Mouse (Mus musculus) embryo, embryonic 10.5 days (tissue): Measurements from ENCODE around the gene Epha6.
A peak's percentile ranks its signal among the peaks of the same experiment; 100 is the strongest.

Source experiments
- DNase-seq: peaks from one replicate; pipeline ENCODE4 v3.0.0-alpha.2; 2015; ENCODE audit warnings: low spot score

The Epha6 gene

GRCm38 (mm10) chr16:60605061-60605831 is at the start of gene Epha6:
Gene Epha6 (minus strand): TSS chr16:60605531.
- DNase-seq: peak; percentile 58

DNA sequence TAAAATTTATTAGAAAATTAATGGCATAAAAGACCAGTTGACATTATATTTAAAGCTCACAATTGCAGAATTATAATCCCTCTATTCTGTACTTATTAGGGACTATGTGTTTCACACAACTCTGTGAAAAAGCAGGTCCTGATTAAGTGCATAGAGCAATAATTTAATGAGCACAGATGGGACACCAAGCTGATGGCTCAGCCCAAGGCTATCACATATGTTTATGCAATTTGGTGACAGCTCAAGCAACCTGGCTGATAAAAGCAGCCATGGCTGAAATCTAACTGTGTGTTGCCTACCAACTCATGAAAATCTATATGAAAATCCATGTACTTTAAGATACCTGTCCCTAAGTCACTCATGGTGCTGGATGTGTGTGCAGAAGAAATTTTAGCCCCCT is 46.4 kb upstream of the Epha6 start:
- no peak for DNase-seq

- no peak for DNase-seq
Measured at GRCm38 (mm10) chr16:60628091-60628490, 22.8 kb upstream of the Epha6 start.

DNA sequence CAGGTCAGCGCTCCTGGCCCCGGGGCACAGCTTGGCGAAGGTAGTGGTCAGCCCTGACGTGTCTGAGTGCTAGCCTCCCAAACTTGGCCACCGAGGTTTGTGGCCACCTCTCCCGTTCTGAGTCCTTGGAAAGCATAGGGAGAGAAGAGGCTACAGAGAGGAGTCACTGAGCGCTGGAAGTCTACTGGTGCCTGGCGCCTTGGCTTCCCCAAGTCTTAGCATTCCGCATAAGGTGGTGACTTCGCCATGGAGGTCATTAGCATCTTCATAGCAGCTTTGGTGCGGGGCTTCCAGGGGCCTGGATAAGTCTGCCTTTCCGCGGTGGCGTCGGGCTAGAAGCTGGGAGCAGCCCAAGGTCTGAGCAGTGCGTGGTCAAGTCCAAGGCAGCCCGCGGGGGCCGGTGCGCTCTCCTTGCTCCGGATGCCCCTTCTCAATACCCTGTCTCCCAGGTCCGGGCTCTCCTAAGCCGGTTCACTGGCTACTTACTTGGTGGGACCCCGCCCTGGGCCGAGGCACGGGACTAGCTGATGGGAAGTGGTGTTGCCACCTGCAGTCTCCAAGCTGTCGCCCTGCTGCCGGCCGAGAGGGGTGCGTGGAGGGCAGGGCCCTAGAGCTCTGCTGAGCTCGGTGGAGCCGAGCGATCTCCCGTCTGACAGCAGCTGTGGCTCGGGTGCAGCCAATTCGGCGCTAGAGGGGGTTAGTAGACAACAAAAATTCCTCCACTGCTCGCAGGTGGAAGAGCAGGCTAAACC is 677 bp upstream of the Epha6 start:
- peak; percentile 78 for DNase-seq

- DNase-seq: peak; percentile 15
Measured at GRCm38 (mm10) chr16:60604613-60605012, 718 bp downstream of the Epha6 start.

DNA sequence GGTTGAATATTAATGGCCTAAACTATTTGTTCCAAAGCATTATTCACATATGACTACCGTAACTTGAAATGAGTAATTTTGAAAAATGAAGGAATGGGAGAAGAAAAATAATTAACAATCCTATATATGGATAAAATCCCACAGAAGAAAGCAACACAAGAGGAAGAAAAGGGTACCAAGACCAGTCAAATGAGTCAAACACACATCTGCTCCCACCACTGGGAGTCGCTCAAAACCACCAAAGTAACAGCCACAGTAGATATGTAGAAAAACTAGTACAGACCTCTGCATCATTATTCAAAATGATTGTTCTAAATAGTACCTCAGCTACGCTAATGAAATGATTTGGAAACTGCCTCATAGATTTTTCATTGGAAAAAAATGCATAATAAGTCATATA is 20.0 kb downstream of the Epha6 start:
- DNase-seq: peak; percentile 13

DNA sequence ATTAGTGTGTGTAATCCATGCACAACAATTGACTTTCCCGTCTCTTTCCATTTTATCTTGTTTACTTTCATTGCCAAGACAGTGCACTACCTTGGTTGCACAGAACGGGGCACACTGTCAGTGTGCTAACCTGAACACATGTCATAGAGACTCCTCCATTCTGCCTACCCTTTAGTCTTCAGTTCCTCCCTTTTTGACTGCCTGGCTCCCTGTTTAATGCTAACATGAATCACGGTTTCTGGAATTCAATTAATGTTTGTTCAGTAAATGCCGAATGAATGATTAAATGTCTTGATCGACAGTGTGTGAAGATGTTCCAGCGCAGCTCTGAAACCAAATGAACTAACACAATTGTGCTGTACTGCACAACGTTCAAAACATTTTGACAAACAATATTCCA is 20.6 kb downstream of the Epha6 start:
- DNase-seq: no peak

DNA sequence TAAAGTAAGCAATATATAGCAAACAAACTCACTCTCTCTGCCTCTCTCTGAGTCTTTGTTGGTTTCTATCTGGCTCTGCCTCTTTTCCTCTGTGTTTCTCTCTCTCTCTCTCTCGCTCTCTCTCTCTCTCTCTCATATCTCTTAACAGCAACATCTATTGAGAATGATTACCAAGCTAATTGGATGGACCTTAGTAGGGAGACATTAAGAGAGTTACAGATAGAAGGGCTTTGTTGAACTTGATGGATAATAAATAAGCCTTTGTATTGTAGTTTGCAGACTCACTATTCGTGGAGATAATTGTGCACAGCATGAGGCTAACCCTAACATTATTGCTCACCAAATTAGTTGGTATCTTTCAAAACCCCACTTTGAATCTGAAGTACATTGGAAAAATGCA is 34.8 kb downstream of the Epha6 start:
- no peak for DNase-seq

DNA sequence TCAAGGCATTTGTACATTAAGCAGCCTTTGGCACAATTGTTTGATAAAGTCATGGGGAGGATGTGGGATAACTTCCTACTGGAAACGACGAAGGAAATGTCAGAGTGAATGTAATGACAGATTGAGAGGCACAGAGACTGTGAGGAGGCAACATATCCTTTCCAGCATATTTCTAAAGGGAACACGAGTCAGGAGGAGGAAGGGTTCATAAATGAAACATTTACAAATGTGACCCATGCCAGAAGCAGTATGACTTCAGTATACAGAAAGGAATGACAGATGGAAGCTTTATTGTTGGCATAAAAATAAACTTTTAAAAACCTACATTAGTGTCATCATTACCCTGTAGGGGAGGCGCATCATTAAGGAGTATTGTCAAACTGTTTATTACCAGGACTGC is 60.9 kb downstream of the Epha6 start:
- DNase-seq: no peak

DNA sequence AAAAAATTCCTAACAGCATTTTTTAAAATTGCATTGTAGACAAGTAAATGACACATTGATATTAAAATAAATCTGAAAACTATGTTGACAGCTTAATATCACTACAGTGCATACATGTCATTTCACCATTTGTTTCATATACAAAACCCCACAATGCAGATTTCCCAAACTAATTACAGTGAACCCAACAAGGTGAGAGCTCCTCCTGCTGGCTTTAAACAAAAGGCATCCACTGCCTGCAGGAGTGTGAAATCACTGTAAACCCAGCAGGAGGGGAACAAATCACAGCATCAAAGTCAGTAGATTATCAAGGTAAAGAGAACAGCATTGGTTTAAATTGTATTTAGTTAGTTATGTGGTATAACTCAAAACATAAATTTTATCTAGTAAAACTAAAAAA is 67.1 kb downstream of the Epha6 start:
- peak; percentile 55 for DNase-seq

DNA sequence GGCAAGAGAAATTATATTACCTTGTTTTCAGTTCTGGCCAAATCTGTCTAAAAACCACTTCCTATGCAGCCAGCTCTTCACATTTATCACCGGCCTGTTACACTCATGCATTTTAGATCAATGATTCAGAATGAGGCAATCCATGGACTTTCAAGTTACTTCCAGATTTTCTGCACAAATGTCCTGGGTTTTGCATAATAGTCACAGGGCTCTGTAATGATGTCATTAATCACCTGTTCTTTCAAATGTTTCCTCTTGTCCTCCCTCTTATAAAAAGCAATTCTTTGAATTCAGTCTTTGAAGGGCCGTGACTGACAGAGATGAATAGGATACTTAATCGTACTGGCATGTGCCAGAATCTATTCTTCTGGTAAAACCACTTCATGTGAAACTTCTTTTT is 95.6 kb downstream of the Epha6 start:
- DNase-seq: peak; percentile 32

- DNase-seq: no peak
Measured at GRCm38 (mm10) chr16:60499567-60499966, 105.8 kb downstream of the Epha6 start.

DNA sequence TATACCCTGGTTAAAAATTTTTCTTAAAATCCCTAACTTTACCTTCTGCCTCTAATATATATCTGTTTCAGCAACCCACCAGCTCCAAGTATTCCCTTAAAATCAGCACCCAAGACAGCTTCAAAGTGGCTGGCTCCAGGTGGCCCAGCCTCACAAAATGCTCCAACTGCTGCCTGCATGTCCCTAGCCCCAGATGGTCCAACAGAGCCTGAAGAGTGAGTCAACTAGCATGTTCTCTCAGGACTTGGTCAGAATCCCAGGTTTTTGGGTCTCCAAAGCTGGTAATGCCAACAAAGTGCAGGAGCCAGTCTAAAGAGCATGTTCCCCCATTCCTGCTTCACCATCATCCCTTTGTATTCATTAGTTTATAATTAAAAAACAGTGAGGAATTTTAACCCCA is 129.6 kb downstream of the Epha6 start:
- no peak for DNase-seq

- no peak for DNase-seq
Measured at GRCm38 (mm10) chr16:60468200-60468785, 137.0 kb downstream of the Epha6 start.

DNA sequence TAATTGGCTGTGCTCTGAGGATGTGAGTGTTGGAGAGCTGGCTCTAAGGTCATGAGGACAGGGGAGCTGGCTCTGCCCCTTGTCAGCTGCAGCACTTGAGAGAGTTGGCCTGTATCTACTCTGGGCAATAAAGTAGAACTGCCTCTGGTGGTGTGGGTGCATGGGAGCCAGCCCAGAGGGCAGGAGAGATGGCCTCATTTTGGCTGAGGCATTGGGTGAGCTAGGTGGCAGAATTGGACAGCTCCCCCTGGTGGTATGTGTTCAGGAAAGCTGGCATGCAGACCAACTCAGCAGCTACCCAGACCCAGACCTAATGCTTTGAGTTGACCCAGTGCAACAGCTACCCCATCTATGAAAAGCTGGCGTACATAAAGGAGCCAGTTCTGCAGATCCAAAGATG is 170.0 kb downstream of the Epha6 start:
- DNase-seq: peak; percentile 32

GRCm38 (mm10) chr16:60434241-60434640 is 171.1 kb downstream of the Epha6 start:
- no peak for DNase-seq

GRCm38 (mm10) chr16:60395306-60395705 is 210.0 kb downstream of the Epha6 start:
- no peak for DNase-seq

GRCm38 (mm10) chr16:60392961-60393360 is 212.4 kb downstream of the Epha6 start:
- no peak for DNase-seq

DNA sequence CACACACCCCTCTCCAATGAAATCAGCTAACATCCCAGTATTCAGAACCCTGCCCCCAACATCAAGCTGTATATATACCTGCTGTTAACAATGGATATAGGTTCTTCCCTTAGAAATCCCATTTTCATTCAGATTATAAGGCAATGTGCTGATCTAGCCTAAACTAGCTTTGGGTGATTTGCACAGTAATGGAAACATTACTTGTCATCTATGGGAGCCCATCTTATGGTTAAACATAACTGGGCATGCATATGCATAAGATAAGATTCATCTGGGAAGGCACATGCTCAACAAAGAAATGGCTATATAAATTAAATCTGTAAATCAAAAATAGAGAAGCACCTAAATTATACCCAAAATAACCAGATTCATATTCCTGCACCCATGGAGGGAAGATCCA is 230.2 kb downstream of the Epha6 start:
- no peak for DNase-seq

DNA sequence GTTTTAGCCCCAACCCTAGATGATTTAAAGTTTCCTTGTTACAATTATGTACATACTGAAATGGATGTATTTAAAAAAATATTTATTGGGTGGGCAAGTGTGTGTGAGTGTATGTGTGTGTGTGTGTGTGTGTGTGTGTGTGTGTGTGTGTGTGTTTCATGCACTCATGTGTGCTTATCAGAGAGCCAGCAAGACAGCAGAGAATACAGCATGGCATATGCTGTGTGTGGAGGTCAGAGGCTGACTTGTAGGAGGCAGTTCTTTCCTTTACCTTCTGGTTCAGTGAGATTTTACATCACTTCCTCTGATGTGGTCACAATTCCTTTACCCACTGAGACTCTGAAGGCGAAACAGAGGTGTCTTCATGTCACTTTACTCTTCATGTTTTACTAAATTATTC is 321.4 kb downstream of the Epha6 start:
- no peak for DNase-seq

DNA sequence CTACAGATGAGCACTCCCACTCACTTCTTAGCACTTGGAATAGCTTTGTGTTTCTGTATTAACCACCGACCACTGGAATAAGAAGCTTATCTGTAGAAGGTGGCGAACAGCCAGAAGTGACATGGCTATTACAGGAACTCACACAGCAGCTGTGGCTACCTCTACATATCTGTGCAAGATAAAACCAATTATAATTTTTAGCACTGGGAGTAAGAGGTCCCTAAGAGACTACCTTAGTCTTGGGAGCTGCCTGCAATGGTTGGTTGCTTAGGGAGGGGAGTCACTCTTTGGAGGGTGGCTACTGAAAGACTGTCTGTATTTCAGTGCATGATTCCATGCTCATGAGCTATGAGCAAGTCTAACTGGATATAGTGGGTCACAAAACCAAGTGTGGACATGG is 331.2 kb downstream of the Epha6 start:
- no peak for DNase-seq

- DNase-seq: peak; percentile 17
Measured at GRCm38 (mm10) chr16:60266367-60267351, 338.7 kb downstream of the Epha6 start.
